Mouse (Mus musculus) liver, embryonic 13.5 days (tissue): Measurements from ENCODE around the gene Ano1. TPM values are rescaled to one million over a fixed set of nuclear protein-coding genes. Genes with fewer than 3 reads are reported as not detected.

Experiments
- ATAC-seq: fragments of 200-750 bp; cut with Nextera tagmentation; 2 replicates; pipeline ENCODE4 v1.8.0; 2017; ENCODE audit warnings: low read depth, mild to moderate bottlenecking, moderate number of reproducible peaks, moderate library complexity
- DNase-seq: peaks from one replicate; pipeline ENCODE4 v3.0.0; 2022
- H3K27ac ChIP-seq: fragments of 300-500 bp; sonication (generic); 2 replicates; pipeline ENCODE4 v1.5.1; 2015; ENCODE audit warnings: moderate library complexity, mild to moderate bottlenecking, inconsistent platforms
- H3K27me3 ChIP-seq: fragments of 300-500 bp; sonication (generic); 2 replicates; pipeline ENCODE4 v1.6.1; 2015; ENCODE audit warnings: mild to moderate bottlenecking, inconsistent platforms
- H3K36me3 ChIP-seq: fragments of 300-500 bp; sonication (generic); 2 replicates; pipeline ENCODE4 v1.6.1; 2015; ENCODE audit warnings: mild to moderate bottlenecking, inconsistent platforms
- H3K4me1 ChIP-seq: fragments of 300-500 bp; sonication (generic); replicated peaks from 2 replicates; pipeline ENCODE4 v1.6.1; 2015; ENCODE audit warnings: inconsistent platforms
- H3K4me2 ChIP-seq: fragments of 300-500 bp; sonication (generic); 2 replicates; pipeline ENCODE4 v1.6.1; 2015; ENCODE audit warnings: inconsistent platforms, mild to moderate bottlenecking, moderate library complexity
- H3K4me3 ChIP-seq: fragments of 300-500 bp; sonication (generic); replicated peaks from 2 replicates; pipeline ENCODE4 v1.5.1; 2015; ENCODE audit warnings: mild to moderate bottlenecking, inconsistent platforms
- H3K9ac ChIP-seq: fragments of 300-500 bp; sonication (generic); 2 replicates; pipeline ENCODE4 v1.6.1; 2015; ENCODE audit warnings: mild to moderate bottlenecking, inconsistent platforms
- H3K9me3 ChIP-seq: fragments of 300-500 bp; sonication (generic); replicated peaks from 2 replicates; pipeline ENCODE4 v1.6.1; 2016; ENCODE audit warnings: inconsistent platforms
- WGBS: fragments of 180-500 bp; shearing (Covaris S2); methylation state at CpG from one replicate; pipeline ENCODE4 v1.1.7; 2015; ENCODE audit not compliant: insufficient replicate concordance; 5-methylcytosine and 5-hydroxymethylcytosine counted together
- polyA plus RNA-seq: library from polyadenylated mRNA; unstranded; fragments of >200 nt; fragmentation: Nextera tagmentation; extraction: Ambion mirVana; gene quantifications from 2 replicates; pipeline ENCODE4 v1.2.1, GENCODE M21; 2015

Gene Ano1
- polyA plus RNA-seq, 1 experiment from 2014 or later = 3.4 TPM

DNA sequence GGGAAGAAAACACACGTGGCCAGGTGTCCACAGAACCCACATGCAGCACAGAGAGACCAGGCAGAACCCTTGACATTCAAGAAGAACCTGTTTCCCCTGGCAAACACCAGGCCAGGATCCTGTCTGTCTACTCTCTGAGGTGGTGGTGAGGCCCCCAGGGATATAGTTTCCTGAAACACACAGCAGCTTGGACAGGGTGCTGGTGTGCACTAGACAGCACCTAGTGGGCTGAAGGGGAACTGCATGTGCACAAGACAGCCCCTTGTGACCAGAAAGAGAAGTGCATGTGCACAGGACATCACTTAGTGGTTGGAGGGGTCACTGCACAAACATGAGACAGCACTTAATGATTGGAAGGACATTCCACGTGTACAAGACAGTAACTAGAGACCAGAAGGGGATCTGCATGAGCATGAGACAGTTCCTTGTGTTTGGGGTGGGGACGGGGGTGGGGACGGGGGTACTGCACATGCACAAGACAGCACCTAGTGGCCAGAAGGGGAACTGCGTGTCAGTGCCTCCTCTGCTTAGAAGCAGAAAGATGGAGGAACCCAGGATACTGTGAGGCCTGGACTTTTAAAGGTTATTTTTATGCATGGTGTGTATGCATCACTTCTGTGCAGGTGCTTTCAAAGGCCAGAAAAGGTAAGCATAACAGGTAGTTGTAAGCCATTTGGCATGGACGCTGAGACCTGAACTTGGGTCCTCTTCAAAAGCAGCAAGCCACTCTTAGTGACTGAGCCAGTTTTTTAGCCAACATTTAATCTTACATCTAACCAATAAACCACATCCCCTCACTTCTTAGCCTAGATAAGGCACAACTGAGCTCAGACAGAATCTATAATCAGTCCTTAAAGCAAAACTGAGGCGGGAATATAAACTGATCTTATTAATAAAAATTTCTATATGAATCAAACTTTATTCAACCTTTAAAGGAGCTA is 54.7 kb downstream of the Ano1 start:
- peak; percentile 44 for DNase-seq
- Histone ChIP-seq H3K27me3 (peaks cover 4% of the 10 kb centered on the region; the same call in 1 of the 2 replicates), H3K4me2 (no peak overlapping the region), H3K4me3 (no peak overlapping the region), H3K9me3 (no peaks in the 10 kb centered on the region), H3K36me3 (peaks cover 5% of the 10 kb centered on the region; the same call in 1 of the 2 replicates), H3K27ac (no peak overlapping the region), H3K9ac (no peak overlapping the region), H3K4me1 (no peaks in the 10 kb centered on the region)
- WGBS = 60% methylated on average over 7 of the region's 7 CpGs
- ATAC-seq = peak; percentile 43

DNA sequence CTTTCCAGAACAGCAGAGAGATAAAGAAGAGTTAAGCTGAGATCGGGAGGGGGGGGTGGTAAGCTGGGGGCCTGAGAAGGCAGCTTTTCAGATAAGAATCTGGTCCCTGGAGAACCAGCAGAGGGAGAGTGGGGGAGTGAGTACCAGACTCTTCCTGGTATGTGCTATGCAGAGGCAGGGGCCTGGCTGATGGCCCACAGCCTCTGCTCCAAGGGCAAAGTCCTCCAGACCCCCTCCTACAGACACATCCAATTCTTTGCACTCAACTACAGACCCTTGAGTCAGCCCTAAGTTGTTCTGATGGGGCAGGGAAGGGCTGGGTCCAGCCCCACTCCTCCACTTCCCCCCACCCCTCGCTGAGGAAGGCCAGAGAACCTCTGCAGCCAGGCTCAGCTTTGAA is 61.9 kb downstream of the Ano1 start:
- H3K27ac ChIP-seq = no peak overlapping the region

DNA sequence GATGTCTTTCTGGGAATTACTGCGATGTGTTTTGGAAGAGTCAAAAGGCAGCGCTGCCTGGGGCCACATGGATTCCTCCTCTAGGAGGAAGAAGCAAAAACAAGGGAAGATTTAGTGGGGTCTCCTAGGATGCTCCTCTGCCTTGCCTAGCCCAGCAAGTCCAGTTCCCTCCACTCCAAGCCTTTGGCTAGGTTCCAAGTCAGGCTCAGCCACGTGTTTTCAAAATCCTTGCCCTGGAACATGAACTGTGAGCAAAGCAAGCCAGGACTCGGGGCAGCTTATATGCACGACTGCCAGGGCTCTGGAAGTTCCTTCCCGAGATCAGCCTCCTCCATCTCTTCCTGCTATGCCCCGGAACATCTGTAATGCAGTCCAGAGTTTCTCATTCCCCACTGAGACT is 62.6 kb downstream of the Ano1 start:
- Histone ChIP-seq H3K4me2 (no peak overlapping the region), H3K27ac (no peak overlapping the region), H3K27me3 (peaks cover 3% of the 10 kb centered on the region; the same call in 1 of the 2 replicates), H3K4me1 (no peaks in the 10 kb centered on the region), H3K9me3 (no peaks in the 10 kb centered on the region), H3K4me3 (no peak overlapping the region), H3K9ac (no peak overlapping the region), H3K36me3 (no peaks in the 10 kb centered on the region)
- DNase-seq (no peak), ATAC-seq (no peak)
- 48% methylated on average over 7 of the region's 7 CpGs for WGBS

More for the DNA sequence above, 61.9 kb downstream of the Ano1 start:
- 14% methylated on average over 2 of the region's 2 CpGs for WGBS
- ATAC-seq (no peak), DNase-seq (no peak)
- Histone ChIP-seq H3K4me3 (no peak overlapping the region), H3K36me3 (no peaks in the 10 kb centered on the region), H3K27me3 (peaks cover 6% of the 10 kb centered on the region), H3K4me1 (no peaks in the 10 kb centered on the region), H3K9me3 (no peaks in the 10 kb centered on the region), H3K4me2 (no peak overlapping the region), H3K9ac (no peak overlapping the region)

DNA sequence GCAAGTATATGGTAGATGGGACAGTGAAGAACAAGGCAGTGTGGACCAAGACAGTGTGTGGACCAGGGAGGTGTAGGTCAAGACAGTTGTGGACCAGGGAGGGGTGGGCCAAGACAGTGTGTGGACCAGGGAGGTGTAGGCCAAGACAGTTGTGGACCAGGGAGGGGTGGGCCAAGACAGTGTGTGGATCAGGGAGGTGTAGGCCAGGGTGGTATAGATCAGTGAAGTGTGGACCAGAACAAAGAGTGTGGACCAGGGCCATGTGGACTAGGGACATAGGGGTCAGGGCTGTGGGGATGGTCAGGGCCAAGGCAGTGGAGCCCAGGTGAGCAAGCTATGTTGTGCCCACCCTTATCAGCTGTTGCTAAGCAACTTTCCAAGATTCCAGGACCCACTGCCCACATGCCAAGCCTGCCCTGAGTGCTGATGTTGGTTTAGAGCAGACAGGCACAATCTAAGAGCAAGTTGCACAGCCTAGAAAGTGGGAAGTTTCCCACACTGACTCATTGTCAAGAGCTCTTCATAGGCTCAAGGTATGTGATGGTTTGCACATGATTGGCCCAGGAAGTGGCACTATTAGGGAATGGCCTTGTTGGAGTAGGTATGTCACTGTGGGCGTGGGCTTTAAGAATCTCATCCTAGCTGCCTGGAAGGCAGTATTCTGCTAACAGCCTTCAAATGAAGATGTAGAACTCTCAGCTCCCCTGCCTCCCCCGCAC is 64.0 kb downstream of the Ano1 start:
- ATAC-seq = peak; percentile 59
- no peak for DNase-seq
- Histone ChIP-seq H3K27ac (no peak overlapping the region), H3K27me3 (peaks cover 3% of the 10 kb centered on the region; the same call in 1 of the 2 replicates), H3K9ac (no peak overlapping the region), H3K4me3 (no peak overlapping the region), H3K4me2 (no peak overlapping the region), H3K4me1 (no peaks in the 10 kb centered on the region), H3K36me3 (no peaks in the 10 kb centered on the region), H3K9me3 (no peaks in the 10 kb centered on the region)
- WGBS = 68% methylated on average over 2 of the region's 2 CpGs

DNA sequence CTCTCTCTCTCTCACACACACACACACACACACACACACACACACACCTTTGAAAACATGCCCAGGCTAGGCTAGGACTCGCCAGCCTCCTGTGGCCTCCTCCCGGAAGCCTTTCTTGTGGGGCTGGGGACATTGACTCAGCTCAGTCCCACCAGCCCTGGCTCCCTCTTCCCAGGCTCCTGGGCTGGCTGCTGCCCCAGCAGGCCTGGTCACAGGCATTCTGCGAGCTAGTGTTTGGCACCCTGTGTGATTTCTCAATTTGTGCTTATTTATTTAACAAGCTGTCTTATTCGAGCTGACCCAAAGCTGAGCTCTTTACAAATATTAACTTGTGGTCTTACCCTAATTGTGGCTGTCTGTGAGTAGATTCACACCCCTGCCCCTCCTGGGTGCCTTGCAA is 66.8 kb downstream of the Ano1 start:
- Histone ChIP-seq H3K36me3 (no peaks in the 10 kb centered on the region), H3K4me1 (no peaks in the 10 kb centered on the region), H3K9ac (no peak overlapping the region), H3K4me3 (no peak overlapping the region), H3K9me3 (no peaks in the 10 kb centered on the region), H3K27ac (no peak overlapping the region), H3K27me3 (peaks cover 12% of the 10 kb centered on the region), H3K4me2 (no peak overlapping the region)
- WGBS = 51% methylated on average over 4 of the region's 4 CpGs
- no peak for ATAC-seq
- no peak for DNase-seq

DNA sequence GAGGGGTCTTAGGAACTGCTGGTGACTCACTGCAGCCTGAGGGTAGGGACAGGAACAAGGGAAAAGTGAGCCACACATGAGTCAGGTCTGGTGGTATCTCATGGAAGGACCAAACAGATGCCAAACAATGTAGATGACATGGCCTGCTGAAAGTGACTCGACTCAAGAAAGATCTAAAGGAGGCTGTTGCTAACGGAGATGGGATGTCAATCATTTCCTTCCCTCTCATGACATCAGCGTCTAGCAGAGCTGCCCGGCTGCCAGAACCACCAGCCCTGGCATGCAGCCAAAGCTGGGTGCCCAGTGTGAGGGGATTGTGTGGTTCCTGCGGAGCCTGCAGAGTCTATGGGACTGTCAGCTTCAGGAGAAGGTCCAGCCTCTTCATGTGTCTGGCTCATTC is 67.3 kb downstream of the Ano1 start:
- H3K27me3 ChIP-seq = peaks cover 16% of the 10 kb centered on the region
- no peaks in the 10 kb centered on the region for H3K4me1 ChIP-seq
- H3K4me3 ChIP-seq = no peak overlapping the region
- 23% methylated on average over 5 of the region's 5 CpGs for WGBS
- no peak overlapping the region for H3K4me2 ChIP-seq
- no peak overlapping the region for H3K9ac ChIP-seq
- no peaks in the 10 kb centered on the region for H3K36me3 ChIP-seq
- no peak overlapping the region for H3K27ac ChIP-seq
- no peaks in the 10 kb centered on the region for H3K9me3 ChIP-seq
- DNase-seq (no peak), ATAC-seq (no peak)

DNA sequence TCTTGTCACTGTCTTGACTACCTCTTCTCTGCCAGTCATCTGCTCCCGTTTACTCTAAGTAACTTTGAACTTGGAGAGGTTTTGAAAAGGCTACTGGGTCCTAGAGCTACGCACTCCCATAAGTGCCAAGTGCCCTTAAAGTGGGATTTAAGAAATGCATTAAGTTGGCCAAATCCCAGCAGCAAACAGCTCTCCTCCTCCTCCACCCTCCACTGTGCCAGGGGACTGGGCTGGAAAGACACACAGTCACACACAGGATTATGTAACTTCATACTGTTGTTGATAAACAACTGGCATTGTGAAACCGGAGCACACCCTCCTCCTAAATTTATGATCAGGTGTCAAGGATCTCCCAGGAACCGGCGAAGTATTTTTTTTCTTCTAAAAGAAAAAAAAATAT is 71.7 kb downstream of the Ano1 start:
- Histone ChIP-seq H3K9ac (no peak overlapping the region), H3K4me3 (no peak overlapping the region), H3K27me3 (peaks cover 46% of the 10 kb centered on the region), H3K36me3 (no peaks in the 10 kb centered on the region), H3K9me3 (no peaks in the 10 kb centered on the region), H3K27ac (no peak overlapping the region), H3K4me1 (no peaks in the 10 kb centered on the region), H3K4me2 (no peak overlapping the region)
- ATAC-seq = no peak
- WGBS = 69% methylated on average over 5 of the region's 5 CpGs
- DNase-seq = no peak

DNA sequence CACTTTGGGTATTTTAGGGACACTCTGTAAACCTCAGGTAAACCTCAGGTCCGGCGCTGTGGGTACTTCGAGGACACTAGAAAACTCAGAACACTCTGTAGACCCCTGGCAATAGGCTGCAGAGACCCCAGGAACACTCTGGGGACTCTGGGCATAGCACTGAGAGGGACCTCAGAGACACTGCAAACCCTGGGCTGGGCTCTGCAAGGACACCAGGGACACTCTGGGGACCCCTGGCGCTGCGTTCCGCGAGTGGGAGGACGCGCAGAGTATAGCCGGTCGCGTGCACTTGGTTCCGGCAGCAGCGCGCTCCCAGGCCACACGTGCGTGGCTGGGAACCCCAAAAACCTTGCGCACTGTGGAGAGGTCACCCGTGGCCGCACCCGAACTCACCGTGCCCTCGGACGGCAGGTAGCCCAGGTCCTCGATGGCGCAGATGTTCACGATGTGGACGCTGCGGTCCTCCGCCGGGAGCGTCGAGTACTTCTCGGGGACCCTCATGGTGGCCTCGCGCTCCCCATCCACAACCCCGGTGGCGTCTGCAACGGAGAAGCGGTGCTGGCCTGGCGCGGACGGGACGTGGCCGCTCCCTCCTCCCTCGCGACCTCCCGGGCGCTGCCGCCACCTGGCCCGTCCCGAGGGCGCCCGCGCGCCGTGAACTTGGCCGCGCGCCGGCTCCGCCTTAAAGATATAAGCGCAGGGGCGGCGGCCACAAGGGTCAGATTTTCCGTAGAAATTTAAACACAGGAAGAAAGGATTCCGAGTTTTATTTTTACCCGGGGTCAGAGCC is 73.3 kb downstream of the Ano1 start:
- no peak for DNase-seq
- Histone ChIP-seq H3K36me3 (no peaks in the 10 kb centered on the region), H3K9me3 (no peaks in the 10 kb centered on the region), H3K4me2 (peak overlapping the region; percentile 48), H3K4me1 (no peaks in the 10 kb centered on the region), H3K9ac (no peak overlapping the region), H3K4me3 (peak overlapping the region; percentile 26), H3K27ac (no peak overlapping the region), H3K27me3 (peaks cover 46% of the 10 kb centered on the region)
- 11% methylated on average over 68 of the region's 68 CpGs for WGBS
- ATAC-seq = no peak

DNA sequence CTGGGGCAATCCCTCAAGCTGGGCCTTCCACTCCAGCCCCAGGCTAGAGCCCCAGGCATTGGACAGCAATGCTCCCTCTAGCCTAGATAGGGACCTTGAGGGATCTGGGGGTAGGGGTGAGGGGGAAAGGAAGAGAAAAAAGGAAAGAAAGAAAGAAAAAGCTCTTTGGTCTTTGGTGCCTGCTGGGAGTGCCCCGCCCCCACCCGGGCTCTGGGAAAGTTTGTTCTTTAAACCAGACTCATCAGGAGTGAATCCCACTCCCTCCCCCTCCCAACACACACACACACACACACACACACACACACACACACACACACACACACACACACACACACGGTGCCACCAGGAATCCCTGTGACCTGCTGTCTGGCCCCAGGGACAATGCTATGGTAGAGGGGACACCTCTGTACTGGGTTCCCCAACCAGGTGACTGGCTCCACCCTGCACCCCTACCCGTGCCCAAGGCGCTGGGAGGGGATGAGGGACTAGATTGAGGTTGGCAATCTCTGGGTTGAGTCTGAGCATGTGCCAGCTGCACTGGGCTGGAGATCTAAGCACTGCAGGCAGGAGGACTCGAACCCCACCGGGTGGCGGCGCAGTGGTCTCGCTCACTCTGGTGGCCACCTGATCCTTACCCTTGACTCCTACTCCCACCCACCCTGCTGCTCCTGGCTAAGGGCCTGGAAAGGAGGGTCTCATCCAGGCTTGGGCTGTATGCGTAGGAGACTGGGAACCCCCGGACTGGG is 74.3 kb downstream of the Ano1 start:
- Histone ChIP-seq H3K27me3 (peaks cover 46% of the 10 kb centered on the region), H3K27ac (no peak overlapping the region), H3K9ac (no peak overlapping the region), H3K9me3 (no peaks in the 10 kb centered on the region), H3K4me1 (no peaks in the 10 kb centered on the region), H3K4me2 (no peak overlapping the region), H3K36me3 (no peaks in the 10 kb centered on the region), H3K4me3 (no peak overlapping the region)
- no peak for DNase-seq
- WGBS = 36% methylated on average over 11 of the region's 12 CpGs
- ATAC-seq = no peak

DNA sequence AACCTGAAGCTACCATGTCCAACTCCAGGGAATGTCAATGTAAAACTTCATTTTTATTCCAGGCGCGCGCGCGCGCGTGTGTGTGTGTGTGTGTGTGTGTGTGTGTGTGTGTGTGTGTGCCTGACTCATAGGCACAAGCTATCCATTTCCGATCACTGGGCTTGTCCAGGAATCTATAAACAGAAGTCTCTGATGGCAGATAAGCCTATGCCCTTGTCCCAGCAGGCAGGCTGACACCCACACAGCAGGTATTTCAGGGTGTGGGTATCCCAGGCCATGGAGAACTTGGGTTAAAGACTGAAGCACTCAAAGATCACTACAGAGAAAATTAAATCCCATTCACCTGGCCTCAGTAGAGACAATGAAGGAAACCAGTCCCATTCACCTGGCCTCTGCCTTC is 76.1 kb downstream of the Ano1 start:
- ATAC-seq (no peak), DNase-seq (no peak)
- H3K36me3 ChIP-seq = no peaks in the 10 kb centered on the region
- H3K9me3 ChIP-seq = no peaks in the 10 kb centered on the region
- H3K4me2 ChIP-seq = no peak overlapping the region
- no peak overlapping the region for H3K4me3 ChIP-seq
- no peaks in the 10 kb centered on the region for H3K4me1 ChIP-seq
- WGBS = 93% methylated on average over 8 of the region's 8 CpGs
- no peak overlapping the region for H3K9ac ChIP-seq
- no peak overlapping the region for H3K27ac ChIP-seq
- peaks cover 41% of the 10 kb centered on the region for H3K27me3 ChIP-seq
